Mouse (Mus musculus) olfactory bulb, adult 2 months (tissue): ENCODE measurements around the gene Six1.

ENCODE experiments used
- CTCF ChIP-seq: fragments of 200-500 bp; IDR thresholded peaks from 2 replicates; pipeline ENCODE4 v1.5.1; 2012; ENCODE audit warnings: low read depth, mild to moderate bottlenecking, low read length, moderate library complexity; ENCODE audit not compliant: insufficient read depth
- POLR2A ChIP-seq: fragments of 200-500 bp; IDR thresholded peaks from 2 replicates; pipeline ENCODE4 v1.6.1; 2012; ENCODE audit warnings: mild to moderate bottlenecking, low read depth, low read length, moderate library complexity; ENCODE audit not compliant: insufficient read depth

GRCm38 (mm10) chr12:73043396-73044167 lies 10.1 kb downstream of the Six1 start:
- TF ChIP-seq CTCF (no peak), POLR2A (no peak)
